Mouse (Mus musculus) embryonic facial prominence, embryonic 12.5 days (tissue): ENCODE results near the gene Adgrl2. TPM values are rescaled to one million over a fixed set of nuclear protein-coding genes. Genes with fewer than 3 reads are reported as not detected.

Source experiments
- ATAC-seq: fragments of 200-750 bp; cut with Nextera tagmentation; 2 replicates; pipeline ENCODE4 v1.8.0; 2017; ENCODE audit not compliant: insufficient number of reproducible peaks, insufficient read depth, low FRiP score, low TSS enrichment
- H3K27ac ChIP-seq: fragments of 300-500 bp; sonication (generic); 2 replicates; pipeline ENCODE4 v1.5.1; 2016; ENCODE audit warnings: mild to moderate bottlenecking
- H3K27me3 ChIP-seq: fragments of 300-500 bp; sonication (generic); 2 replicates; pipeline ENCODE4 v1.6.1; 2016; ENCODE audit warnings: mild to moderate bottlenecking, moderate library complexity
- H3K36me3 ChIP-seq: fragments of 300-500 bp; sonication (generic); 2 replicates; pipeline ENCODE4 v1.6.1; 2016; ENCODE audit warnings: mild to moderate bottlenecking
- H3K4me1 ChIP-seq: fragments of 300-500 bp; sonication (generic); 2 replicates; pipeline ENCODE4 v1.6.1; 2016
- H3K4me2 ChIP-seq: fragments of 300-500 bp; sonication (generic); replicated peaks from 2 replicates; pipeline ENCODE4 v1.6.1; 2016; ENCODE audit warnings: mild to moderate bottlenecking, moderate library complexity
- H3K4me3 ChIP-seq: fragments of 300-500 bp; sonication (generic); 2 replicates; pipeline ENCODE4 v1.5.1; 2016; ENCODE audit warnings: mild to moderate bottlenecking
- H3K9ac ChIP-seq: fragments of 300-500 bp; sonication (generic); 2 replicates; pipeline ENCODE4 v1.6.1; 2016; ENCODE audit warnings: mild to moderate bottlenecking, moderate library complexity
- H3K9me3 ChIP-seq: fragments of 300-500 bp; sonication (generic); 2 replicates; pipeline ENCODE4 v1.6.1; 2016; ENCODE audit warnings: mild to moderate bottlenecking, moderate library complexity
- WGBS: fragments of 180-500 bp; shearing (Covaris S2); methylation state at CpG from one replicate; pipeline ENCODE4 v1.1.7; 2016; 5-methylcytosine and 5-hydroxymethylcytosine counted together
- polyA plus RNA-seq: library from polyadenylated mRNA; unstranded; fragments of >200 nt; fragmentation: Nextera tagmentation; extraction: Ambion mirVana; gene quantifications from 2 replicates; pipeline ENCODE4 v1.2.1, GENCODE M21; 2016

Adgrl2 gene
- polyA plus RNA-seq, 1 experiment from 2014 or later, result 141 TPM

- WGBS, result 67% methylated on average over 6 of the region's 6 CpGs
Measured at GRCm38 (mm10) chr3:148947266-148947665, 43.1 kb downstream of the Adgrl2 start.

GRCm38 (mm10) chr3:148945534-148945933, 44.8 kb downstream of the Adgrl2 start:
- Histone ChIP-seq H3K9me3 (no peaks in the 10 kb centered on the region), H3K4me3 (no peak overlapping the region), H3K9ac (no peak overlapping the region), H3K36me3 (no peaks in the 10 kb centered on the region), H3K27ac (no peak overlapping the region), H3K4me2 (no peak overlapping the region), H3K4me1 (peaks cover 16% of the 10 kb centered on the region; the same call in 1 of the 2 replicates), H3K27me3 (no peaks in the 10 kb centered on the region)
- no peak for ATAC-seq
- 41% methylated on average over 8 of the region's 8 CpGs for WGBS

More at GRCm38 (mm10) chr3:148947266-148947665, 43.1 kb downstream of the Adgrl2 start:
- H3K36me3 ChIP-seq, result peaks cover 4% of the 10 kb centered on the region; the same call in 1 of the 2 replicates
- H3K27ac ChIP-seq, result no peak overlapping the region
- H3K4me3 ChIP-seq, result no peak overlapping the region
- no peak for ATAC-seq
- H3K4me2 ChIP-seq, result no peak overlapping the region
- peaks cover 16% of the 10 kb centered on the region; the same call in 1 of the 2 replicates for H3K4me1 ChIP-seq
- no peaks in the 10 kb centered on the region for H3K27me3 ChIP-seq
- no peak overlapping the region for H3K9ac ChIP-seq
- H3K9me3 ChIP-seq, result no peaks in the 10 kb centered on the region

GRCm38 (mm10) chr3:148939457-148939856, 50.9 kb downstream of the Adgrl2 start:
- H3K36me3 ChIP-seq, result no peaks in the 10 kb centered on the region
- H3K4me3 ChIP-seq, result no peak overlapping the region
- 46% methylated on average over 7 of the region's 7 CpGs for WGBS

GRCm38 (mm10) chr3:148935056-148935455, 55.3 kb downstream of the Adgrl2 start:
- Histone ChIP-seq H3K4me3 (no peak overlapping the region), H3K9me3 (no peaks in the 10 kb centered on the region), H3K9ac (no peak overlapping the region), H3K4me2 (no peak overlapping the region), H3K4me1 (peaks cover 13% of the 10 kb centered on the region; the same call in 1 of the 2 replicates), H3K27ac (no peak overlapping the region), H3K27me3 (no peaks in the 10 kb centered on the region), H3K36me3 (no peaks in the 10 kb centered on the region)
- no peak for ATAC-seq
- 93% methylated on average over 9 of the region's 9 CpGs for WGBS

More at GRCm38 (mm10) chr3:148939457-148939856, 50.9 kb downstream of the Adgrl2 start:
- H3K4me2 ChIP-seq, result no peak overlapping the region
- H3K4me1 ChIP-seq, result peaks cover 17% of the 10 kb centered on the region; the same call in 1 of the 2 replicates
- no peak overlapping the region for H3K9ac ChIP-seq
- H3K27me3 ChIP-seq, result no peaks in the 10 kb centered on the region
- no peak overlapping the region for H3K27ac ChIP-seq
- no peak for ATAC-seq
- H3K9me3 ChIP-seq, result no peaks in the 10 kb centered on the region

GRCm38 (mm10) chr3:148934279-148934678, 56.1 kb downstream of the Adgrl2 start:
- no peak for ATAC-seq
- Histone ChIP-seq H3K4me3 (no peak overlapping the region), H3K9ac (no peak overlapping the region), H3K9me3 (no peaks in the 10 kb centered on the region), H3K4me1 (peaks cover 11% of the 10 kb centered on the region; the same call in 1 of the 2 replicates), H3K4me2 (no peak overlapping the region), H3K27ac (no peak overlapping the region), H3K27me3 (no peaks in the 10 kb centered on the region), H3K36me3 (no peaks in the 10 kb centered on the region)
- WGBS, result 92% methylated on average over 5 of the region's 5 CpGs

- no peak overlapping the region for H3K9ac ChIP-seq
- ATAC-seq, result no peak
- WGBS, result 81% methylated on average over 6 of the region's 6 CpGs
- no peak overlapping the region for H3K27ac ChIP-seq
- peaks cover 11% of the 10 kb centered on the region; the same call in 1 of the 2 replicates for H3K4me1 ChIP-seq
- H3K4me2 ChIP-seq, result no peak overlapping the region
- H3K4me3 ChIP-seq, result no peak overlapping the region
- H3K36me3 ChIP-seq, result no peaks in the 10 kb centered on the region
- H3K27me3 ChIP-seq, result no peaks in the 10 kb centered on the region
- no peaks in the 10 kb centered on the region for H3K9me3 ChIP-seq
Measured at GRCm38 (mm10) chr3:148933160-148933559, 57.2 kb downstream of the Adgrl2 start.

GRCm38 (mm10) chr3:148930913-148931312, 59.4 kb downstream of the Adgrl2 start:
- no peaks in the 10 kb centered on the region for H3K27me3 ChIP-seq
- ATAC-seq, result no peak
- no peak overlapping the region for H3K9ac ChIP-seq
- H3K4me2 ChIP-seq, result no peak overlapping the region
- H3K4me1 ChIP-seq, result peaks cover 12% of the 10 kb centered on the region
- 67% methylated on average over 6 of the region's 6 CpGs for WGBS
- no peak overlapping the region for H3K4me3 ChIP-seq
- H3K36me3 ChIP-seq, result no peaks in the 10 kb centered on the region
- no peak overlapping the region for H3K27ac ChIP-seq
- no peaks in the 10 kb centered on the region for H3K9me3 ChIP-seq

GRCm38 (mm10) chr3:148926330-148926729, 64.0 kb downstream of the Adgrl2 start:
- no peaks in the 10 kb centered on the region for H3K36me3 ChIP-seq
- 0 out of 2 replicates have a peak overlapping the region, but pooled peaks have one; percentile 23 for H3K27ac ChIP-seq
- no peaks in the 10 kb centered on the region for H3K27me3 ChIP-seq
- H3K9ac ChIP-seq, result no peak overlapping the region
- 59% methylated on average over 3 of the region's 3 CpGs for WGBS
- H3K9me3 ChIP-seq, result no peaks in the 10 kb centered on the region
- no peak for ATAC-seq
- H3K4me1 ChIP-seq, result peaks cover 24% of the 10 kb centered on the region
- H3K4me2 ChIP-seq, result no peak overlapping the region
- H3K4me3 ChIP-seq, result no peak overlapping the region

- Histone ChIP-seq H3K9me3 (no peaks in the 10 kb centered on the region), H3K27me3 (no peaks in the 10 kb centered on the region), H3K4me1 (peaks cover 30% of the 10 kb centered on the region), H3K9ac (no peak overlapping the region), H3K27ac (no peak overlapping the region), H3K4me3 (no peak overlapping the region), H3K4me2 (0 out of 2 replicates have a peak overlapping the region, but pooled peaks have one; percentile 11), H3K36me3 (no peaks in the 10 kb centered on the region)
- ATAC-seq, result no peak
- 62% methylated on average over 14 of the region's 14 CpGs for WGBS
Measured at GRCm38 (mm10) chr3:148922618-148923095, 67.7 kb downstream of the Adgrl2 start.

GRCm38 (mm10) chr3:148921966-148922587, 68.3 kb downstream of the Adgrl2 start:
- Histone ChIP-seq H3K4me3 (no peak overlapping the region), H3K9ac (no peak overlapping the region), H3K27ac (no peak overlapping the region), H3K4me1 (peaks cover 30% of the 10 kb centered on the region), H3K9me3 (no peaks in the 10 kb centered on the region), H3K4me2 (no peak overlapping the region), H3K36me3 (no peaks in the 10 kb centered on the region), H3K27me3 (no peaks in the 10 kb centered on the region)
- WGBS, result 81% methylated on average over 13 of the region's 13 CpGs
- ATAC-seq, result no peak

GRCm38 (mm10) chr3:148920881-148921280, 69.5 kb downstream of the Adgrl2 start:
- no peak overlapping the region for H3K4me3 ChIP-seq
- no peak overlapping the region for H3K9ac ChIP-seq
- H3K9me3 ChIP-seq, result no peaks in the 10 kb centered on the region
- no peak for ATAC-seq
- no peak overlapping the region for H3K27ac ChIP-seq
- no peaks in the 10 kb centered on the region for H3K36me3 ChIP-seq
- H3K4me1 ChIP-seq, result peaks cover 24% of the 10 kb centered on the region
- H3K27me3 ChIP-seq, result no peaks in the 10 kb centered on the region
- 62% methylated on average over 6 of the region's 6 CpGs for WGBS
- no peak overlapping the region for H3K4me2 ChIP-seq

- no peak for ATAC-seq
- peaks cover 21% of the 10 kb centered on the region for H3K4me1 ChIP-seq
- no peaks in the 10 kb centered on the region for H3K9me3 ChIP-seq
- H3K9ac ChIP-seq, result no peak overlapping the region
- no peak overlapping the region for H3K27ac ChIP-seq
- H3K27me3 ChIP-seq, result no peaks in the 10 kb centered on the region
- H3K36me3 ChIP-seq, result no peaks in the 10 kb centered on the region
- no peak overlapping the region for H3K4me3 ChIP-seq
- no peak overlapping the region for H3K4me2 ChIP-seq
- 80% methylated on average over 5 of the region's 5 CpGs for WGBS
Measured at GRCm38 (mm10) chr3:148918425-148918824, 71.9 kb downstream of the Adgrl2 start.
